Mouse (Mus musculus) kidney, embryonic 14.5 days (tissue): Measurements from ENCODE around the gene Zfand4. TPM values are rescaled to one million over a fixed set of nuclear protein-coding genes. Genes with fewer than 3 reads are reported as not detected.
"Not testable (repeated sequence)": the region's sequence is repeated elsewhere in the genome, so short reads cannot be mapped to it uniquely, and the experiment has no call there.

Experiments
- ATAC-seq: fragments of 200-750 bp; cut with Nextera tagmentation; 2 replicates; pipeline ENCODE4 v1.8.0; 2017; ENCODE audit warnings: moderate number of reproducible peaks, mild to moderate bottlenecking, moderate TSS enrichment, moderate library complexity; ENCODE audit not compliant: low FRiP score, low TSS enrichment
- H3K27ac ChIP-seq: fragments of 300-500 bp; sonication (generic); 2 replicates; pipeline ENCODE4 v1.5.1; 2014; ENCODE audit warnings: low read depth, mild to moderate bottlenecking, low read length, moderate library complexity, mixed read lengths
- H3K27me3 ChIP-seq: fragments of 300-500 bp; sonication (generic); 2 replicates; pipeline ENCODE4 v1.6.1; 2014; ENCODE audit warnings: mild to moderate bottlenecking, low read length; ENCODE audit not compliant: control insufficient read depth, insufficient read depth
- H3K36me3 ChIP-seq: fragments of 300-500 bp; sonication (generic); 2 replicates; pipeline ENCODE4 v1.6.1; 2014; ENCODE audit warnings: low read length, mixed read lengths; ENCODE audit not compliant: control insufficient read depth, insufficient read depth
- H3K4me1 ChIP-seq: fragments of 300-500 bp; sonication (generic); 2 replicates; pipeline ENCODE4 v1.6.1; 2014; ENCODE audit warnings: low read length, mixed read lengths; ENCODE audit not compliant: control insufficient read depth, insufficient read depth
- H3K4me2 ChIP-seq: fragments of 300-500 bp; sonication (generic); replicated peaks from 2 replicates; pipeline ENCODE4 v1.6.1; 2014; ENCODE audit warnings: low read depth, mild to moderate bottlenecking, low read length
- H3K4me3 ChIP-seq: fragments of 300-500 bp; sonication (generic); 2 replicates; pipeline ENCODE4 v1.5.1; 2014; ENCODE audit warnings: mild to moderate bottlenecking, low read length
- H3K9ac ChIP-seq: fragments of 300-500 bp; sonication (generic); 2 replicates; pipeline ENCODE4 v1.6.1; 2014; ENCODE audit warnings: low read depth, mild to moderate bottlenecking, low read length, moderate library complexity
- H3K9me3 ChIP-seq: fragments of 300-500 bp; sonication (generic); 2 replicates; pipeline ENCODE4 v1.6.1; 2016; ENCODE audit warnings: low read length; ENCODE audit not compliant: control insufficient read depth
- WGBS: fragments of 180-500 bp; shearing (Covaris S2); extraction: QIAGEN DNeasy Blood & Tissue Kit; methylation state at CpG from one replicate; pipeline ENCODE4 v1.1.7; 2014; 5-methylcytosine and 5-hydroxymethylcytosine counted together
- polyA plus RNA-seq: library from polyadenylated mRNA; unstranded; fragments of >200 nt; fragmentation: Nextera tagmentation; extraction: Ambion mirVana; gene quantifications from 2 replicates; pipeline ENCODE4 v1.2.1, GENCODE M21; 2014

The Zfand4 gene
- polyA plus RNA-seq: 5.9 and 8.3 TPM in 2 replicates

DNA sequence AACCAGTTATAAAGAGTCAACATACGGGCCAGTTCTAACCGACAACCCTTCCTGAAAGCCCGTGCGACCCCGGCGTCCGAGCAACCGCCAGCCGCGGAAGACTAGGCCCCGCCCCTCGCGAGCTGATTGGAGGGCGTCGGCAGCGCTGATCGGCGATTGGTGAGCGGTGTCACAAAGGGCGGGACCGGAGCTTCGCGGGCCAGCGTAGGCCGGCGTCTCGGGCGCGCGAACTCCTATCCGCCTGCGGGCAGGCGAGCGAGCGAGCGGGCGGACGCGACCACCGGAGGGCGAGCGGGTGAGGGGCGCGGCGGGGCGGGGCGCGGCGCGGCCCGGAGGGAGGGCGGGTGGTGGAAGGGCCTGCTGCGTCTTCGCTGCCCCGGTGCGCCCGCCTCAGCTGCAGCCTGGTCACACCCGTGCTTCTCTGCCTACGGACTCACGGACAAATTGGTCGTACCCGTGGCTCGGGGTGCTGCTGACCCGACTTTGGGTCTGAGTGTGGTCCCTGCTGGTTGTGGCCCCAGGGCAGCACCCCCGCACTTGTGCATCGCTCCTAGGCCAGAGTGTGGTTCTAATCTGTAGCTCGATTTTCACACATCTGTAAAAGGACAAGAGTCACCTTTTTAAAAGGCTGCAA lies at the start of gene Zfand4:
Gene Zfand4 (plus strand): TSS at position 205 of the 634 bp plus-strand sequence.
- under 1% methylated on average over 56 of the region's 67 CpGs for WGBS
- 0 out of 2 replicates have a peak, but pooled peaks cover 8% of the 10 kb centered on the region for H3K4me1 ChIP-seq
- ATAC-seq: peak; percentile 97

DNA sequence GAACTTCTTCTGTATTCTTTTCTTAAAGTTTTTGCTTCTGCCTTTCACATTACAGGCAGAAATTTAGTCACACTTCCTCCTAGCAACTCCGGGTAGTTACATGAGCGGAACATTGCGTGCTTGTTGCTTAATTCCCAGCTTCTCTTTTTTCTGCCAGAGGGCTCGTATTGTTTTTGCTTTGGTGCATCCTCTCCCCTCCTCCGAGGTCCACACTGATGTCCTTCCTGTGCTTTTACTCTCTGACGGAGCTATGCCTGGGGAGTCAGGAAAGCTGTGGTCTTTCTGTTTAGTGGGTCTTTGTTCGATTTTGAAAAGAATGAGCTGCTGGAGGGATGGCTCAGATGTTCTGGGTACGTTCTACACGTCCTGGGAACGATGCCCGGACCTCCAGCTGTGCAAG lies 36.3 kb upstream of the Zfand4 start:
- Histone ChIP-seq H3K9ac (no peak overlapping the region), H3K4me3 (no peak overlapping the region), H3K27me3 (no peaks in the 10 kb centered on the region), H3K27ac (no peak overlapping the region), H3K4me1 (no peaks in the 10 kb centered on the region), H3K9me3 (no peaks in the 10 kb centered on the region), H3K4me2 (no peak overlapping the region), H3K36me3 (peaks cover 58% of the 10 kb centered on the region)
- 86% methylated on average over 11 of the region's 11 CpGs for WGBS
- ATAC-seq: no peak

More for the DNA sequence above, at the start of gene Zfand4:
- peak within 1 kb of the TSS; percentile 69 for H3K4me3 ChIP-seq
- no peaks in the 10 kb centered on the region for H3K9me3 ChIP-seq
- peak within 1 kb of the TSS; percentile 59; the same call in 1 of the 2 replicates for H3K27ac ChIP-seq
- H3K4me2 ChIP-seq: peak within 1 kb of the TSS; percentile 77
- no peaks in the 10 kb centered on the region for H3K27me3 ChIP-seq
- H3K9ac ChIP-seq: peak within 1 kb of the TSS; percentile 84
- H3K36me3 ChIP-seq: peaks cover 23% of the 10 kb centered on the region

DNA sequence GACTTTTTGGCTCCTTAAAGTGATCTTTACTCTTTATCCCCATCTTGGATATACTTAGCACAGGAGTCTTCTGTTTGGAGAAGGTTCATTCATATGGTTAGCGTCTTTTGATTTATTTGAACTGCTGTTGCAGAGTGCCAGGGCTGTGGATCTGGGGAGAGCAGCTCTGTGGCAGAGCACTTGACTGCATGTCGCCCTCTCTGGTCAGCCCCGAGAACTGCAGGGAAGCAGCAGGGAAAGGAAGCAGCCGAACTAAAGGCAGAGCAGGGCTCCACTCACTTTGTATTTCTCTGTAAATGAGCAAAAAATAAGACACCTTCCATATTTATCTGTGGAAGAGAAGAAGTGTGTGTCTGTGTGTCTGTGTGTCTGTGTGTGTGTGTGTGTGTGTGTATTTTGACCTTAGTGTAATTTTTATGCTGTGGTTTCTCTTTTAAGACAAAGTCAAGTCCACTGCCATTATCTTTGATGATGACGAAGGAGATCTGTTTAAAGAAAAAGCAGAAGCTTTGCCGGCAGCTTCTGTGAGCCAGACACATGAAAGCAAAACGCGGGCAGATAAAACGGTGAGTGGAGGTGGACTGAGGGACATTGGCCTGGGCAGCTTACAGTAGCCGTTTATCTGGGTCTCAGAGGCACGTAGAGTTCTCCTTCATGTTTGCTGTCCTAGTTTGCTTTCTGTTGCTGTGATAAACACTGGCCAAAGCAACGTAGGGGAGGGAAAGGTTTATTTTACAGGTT lies 35.1 kb upstream of the Zfand4 start:
- no peaks in the 10 kb centered on the region for H3K9me3 ChIP-seq
- H3K36me3 ChIP-seq: peaks cover 57% of the 10 kb centered on the region
- H3K9ac ChIP-seq: no peak overlapping the region
- no peak overlapping the region for H3K4me3 ChIP-seq
- no peak overlapping the region for H3K4me2 ChIP-seq
- H3K27ac ChIP-seq: no peak overlapping the region
- no peak for ATAC-seq
- H3K27me3 ChIP-seq: no peaks in the 10 kb centered on the region
- no peaks in the 10 kb centered on the region for H3K4me1 ChIP-seq
- 64% methylated on average over 12 of the region's 12 CpGs for WGBS

DNA sequence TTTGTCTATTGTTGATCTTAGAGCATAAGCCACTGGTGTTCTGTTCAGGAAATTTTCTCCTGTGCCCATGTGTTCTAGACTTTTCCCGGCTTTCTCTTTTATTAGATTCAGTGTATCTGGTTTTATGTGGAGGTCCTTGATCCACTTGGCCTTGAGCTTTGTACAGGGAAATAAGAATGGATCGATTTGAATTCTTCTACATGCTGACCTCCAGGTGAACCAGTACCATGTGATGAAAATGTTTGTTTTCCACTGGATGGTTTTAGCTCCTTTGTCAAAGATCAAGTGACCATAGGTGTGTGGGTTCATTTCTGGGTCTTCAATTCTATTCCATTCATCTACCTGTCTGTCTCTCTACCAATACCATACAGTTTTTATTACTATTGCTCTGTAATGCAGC lies 29.2 kb upstream of the Zfand4 start:
- not testable (repeated sequence) for H3K4me3 ChIP-seq, H3K9me3 ChIP-seq, H3K4me2 ChIP-seq, H3K9ac ChIP-seq, H3K4me1 ChIP-seq, H3K27ac ChIP-seq, H3K27me3 ChIP-seq, ATAC-seq
- peaks cover 55% of the 10 kb centered on the region for H3K36me3 ChIP-seq
- 97% methylated on average over 2 of the region's 2 CpGs for WGBS

DNA sequence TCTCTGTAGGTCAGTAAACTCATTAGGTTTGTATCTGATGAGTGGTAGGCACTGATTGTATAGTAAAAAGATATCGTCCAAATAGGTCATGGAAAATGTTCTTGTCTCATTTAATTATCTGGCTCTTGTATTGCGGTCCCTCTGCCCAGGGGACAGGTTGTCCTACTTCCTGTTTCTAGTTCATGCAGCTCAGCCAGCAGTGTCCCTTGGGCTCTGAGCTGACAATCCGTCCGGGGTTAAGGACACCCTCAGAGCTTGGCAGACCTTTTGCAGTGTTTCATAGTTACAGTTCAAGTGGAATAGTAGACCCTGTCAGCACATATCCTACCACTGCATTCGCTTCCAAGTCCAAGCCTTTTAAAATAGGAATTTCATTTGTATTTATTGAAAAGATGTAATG lies 28.7 kb upstream of the Zfand4 start:
- no peaks in the 10 kb centered on the region for H3K27me3 ChIP-seq
- WGBS: 93% methylated on average over 5 of the region's 5 CpGs
- H3K9me3 ChIP-seq: no peaks in the 10 kb centered on the region
- H3K4me2 ChIP-seq: no peak overlapping the region
- ATAC-seq: no peak
- H3K4me1 ChIP-seq: no peaks in the 10 kb centered on the region
- peaks cover 59% of the 10 kb centered on the region for H3K36me3 ChIP-seq
- H3K9ac ChIP-seq: no peak overlapping the region
- H3K27ac ChIP-seq: no peak overlapping the region
- no peak overlapping the region for H3K4me3 ChIP-seq

DNA sequence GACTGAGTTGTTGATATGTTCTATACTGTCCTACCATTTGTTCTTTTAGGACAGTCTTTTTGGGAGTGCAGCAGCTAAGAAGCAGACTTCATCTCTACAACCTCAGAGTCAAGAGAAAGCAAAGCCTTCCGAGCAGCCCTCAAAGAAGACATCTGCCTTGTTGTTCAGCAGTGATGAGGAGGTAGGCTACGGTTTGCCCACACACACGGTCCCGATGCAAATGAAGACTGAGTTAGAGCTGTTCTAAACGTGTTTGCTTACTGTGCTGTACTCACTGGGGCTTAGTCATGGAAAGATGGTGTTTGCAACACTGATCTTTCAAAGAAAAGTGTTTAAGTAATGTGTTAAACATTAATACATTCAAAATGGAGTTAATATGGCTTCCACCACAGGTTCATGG lies 25.9 kb upstream of the Zfand4 start:
- H3K4me2 ChIP-seq: no peak overlapping the region
- no peaks in the 10 kb centered on the region for H3K9me3 ChIP-seq
- no peak overlapping the region for H3K4me3 ChIP-seq
- H3K36me3 ChIP-seq: peaks cover 55% of the 10 kb centered on the region
- ATAC-seq: no peak
- WGBS: 92% methylated on average over 5 of the region's 5 CpGs
- H3K27ac ChIP-seq: no peak overlapping the region
- H3K27me3 ChIP-seq: no peaks in the 10 kb centered on the region
- H3K9ac ChIP-seq: no peak overlapping the region
- no peaks in the 10 kb centered on the region for H3K4me1 ChIP-seq

DNA sequence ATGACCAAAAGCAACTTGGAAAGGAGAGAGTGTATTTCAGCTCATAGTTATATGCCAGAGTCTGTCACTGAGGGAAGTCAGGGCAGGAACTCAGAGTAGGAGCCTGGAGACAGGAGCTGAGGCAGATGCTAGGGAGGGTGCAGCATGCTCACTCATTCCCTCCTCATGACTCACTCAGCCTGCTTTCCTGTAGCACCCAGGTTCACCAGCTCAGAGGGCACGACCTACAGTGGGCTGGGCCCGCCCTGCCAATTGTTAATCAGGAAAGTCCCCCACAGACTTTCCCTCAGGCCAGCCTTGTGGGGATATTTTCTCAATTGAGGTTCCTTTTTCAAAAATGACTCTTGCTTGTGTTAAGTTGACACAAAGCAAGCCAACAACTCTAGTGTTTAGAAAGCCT lies 23.7 kb upstream of the Zfand4 start:
- WGBS: 91% methylated on average over 2 of the region's 2 CpGs

DNA sequence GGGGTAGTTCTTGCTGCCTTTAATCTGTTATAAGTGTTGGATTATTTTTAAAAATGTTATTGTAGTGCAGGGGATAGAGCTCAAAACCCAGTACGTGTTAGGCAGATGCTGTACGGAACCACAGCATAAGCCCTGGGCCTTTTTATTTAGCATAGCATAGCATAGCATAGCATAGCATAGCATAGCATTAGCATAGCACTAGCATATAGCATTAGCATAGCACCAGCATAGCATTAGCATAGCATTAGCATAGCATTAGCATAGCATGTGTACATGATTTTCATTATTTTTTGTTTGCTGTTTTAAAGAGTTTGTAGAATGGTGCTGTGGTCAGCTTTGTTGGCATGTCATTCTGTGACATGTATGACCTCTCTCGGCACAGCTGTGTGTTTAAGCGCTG lies 4.4 kb upstream of the Zfand4 start:
- Histone ChIP-seq H3K27me3 (no peaks in the 10 kb centered on the region), H3K9ac (no peak overlapping the region), H3K4me1 (no peaks in the 10 kb centered on the region), H3K9me3 (no peaks in the 10 kb centered on the region), H3K4me2 (no peak overlapping the region), H3K4me3 (no peak overlapping the region), H3K36me3 (peaks cover 50% of the 10 kb centered on the region), H3K27ac (no peak overlapping the region)
- no peak for ATAC-seq
- 95% methylated on average over 4 of the region's 4 CpGs for WGBS

More for the DNA sequence above, 23.7 kb upstream of the Zfand4 start:
- H3K9me3 ChIP-seq: no peaks in the 10 kb centered on the region
- peaks cover 59% of the 10 kb centered on the region for H3K36me3 ChIP-seq
- no peaks in the 10 kb centered on the region for H3K4me1 ChIP-seq
- no peak overlapping the region for H3K9ac ChIP-seq
- no peaks in the 10 kb centered on the region for H3K27me3 ChIP-seq
- ATAC-seq: no peak
- H3K4me3 ChIP-seq: no peak overlapping the region
- H3K4me2 ChIP-seq: no peak overlapping the region
- no peak overlapping the region for H3K27ac ChIP-seq

DNA sequence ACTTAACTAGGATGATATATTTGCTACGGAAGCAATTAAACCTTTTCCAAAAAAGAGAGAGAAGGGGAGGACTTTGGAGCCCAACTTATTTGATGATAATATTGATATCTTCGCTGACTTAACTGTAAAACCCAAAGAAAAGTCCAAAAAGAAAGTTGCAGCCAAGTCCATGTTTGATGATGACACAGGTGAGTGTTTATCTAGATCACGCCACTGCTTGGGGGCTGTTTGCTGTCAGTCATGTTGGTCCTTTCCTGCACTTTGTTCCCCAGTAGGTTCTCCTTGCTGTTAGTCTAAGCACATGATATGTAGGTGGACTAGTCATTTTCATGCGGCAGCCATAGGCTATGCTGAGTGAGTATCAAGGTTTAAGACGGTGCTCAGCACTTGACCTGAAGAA lies 3.5 kb upstream of the Zfand4 start:
- peaks cover 44% of the 10 kb centered on the region for H3K36me3 ChIP-seq
- no peak overlapping the region for H3K4me3 ChIP-seq
- no peaks in the 10 kb centered on the region for H3K4me1 ChIP-seq
- WGBS: 92% methylated on average over 5 of the region's 5 CpGs
- H3K9ac ChIP-seq: no peak overlapping the region
- H3K9me3 ChIP-seq: no peaks in the 10 kb centered on the region
- H3K4me2 ChIP-seq: no peak overlapping the region
- ATAC-seq: no peak
- H3K27me3 ChIP-seq: no peaks in the 10 kb centered on the region
- no peak overlapping the region for H3K27ac ChIP-seq
